Mouse (Mus musculus): ENCODE measurements around the gene Cntn1. TPM values are rescaled to one million over a fixed set of nuclear protein-coding genes. Genes with fewer than 3 reads are reported as not detected.

Gene Cntn1
- polyA plus RNA-seq, 1 experiment from 2014 or later: 0.38 TPM

DNA sequence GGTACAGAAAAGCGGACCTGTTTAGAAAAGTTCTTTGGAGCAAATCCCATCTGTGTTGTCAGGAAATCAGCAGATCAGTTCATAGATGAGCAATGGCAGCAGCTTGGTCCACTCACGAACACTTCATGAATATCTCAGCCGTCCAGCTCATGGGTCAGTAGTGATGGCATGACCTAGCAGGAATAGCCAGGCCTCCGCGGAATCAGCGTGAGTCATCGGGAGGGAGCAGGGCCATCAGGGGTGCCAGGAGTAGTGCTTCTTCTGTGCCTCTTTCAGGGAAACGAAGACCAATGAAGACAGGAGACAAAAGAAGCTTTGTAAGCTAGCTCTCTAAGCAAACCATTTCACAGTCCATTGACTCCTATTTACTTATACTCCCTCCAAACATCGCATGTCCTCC, 126.4 kb downstream of the Cntn1 start:
- TF ChIP-seq CTCF (IDR thresholded peaks at IDR 0.05) (no peak), EP300 (IDR thresholded peaks at IDR 0.05) (no peak)
- 53% methylated on average over 9 of the region's 9 CpGs for WGBS
- DNase-seq (ENCODE audit: low spot score): peak; percentile 35

GRCm38 (mm10) chr15:92185484-92185883, 134.5 kb downstream of the Cntn1 start:
- ATAC-seq (no peak), DNase-seq (ENCODE audit: low spot score) (no peak)
- no peak overlapping the region for H3K9ac ChIP-seq (replicated peaks; ENCODE audit: low read depth)
- TF ChIP-seq EP300 (IDR thresholded peaks at IDR 0.05) (no peak), CTCF (IDR thresholded peaks at IDR 0.05) (no peak)
- H3K9me3 ChIP-seq (ENCODE audit: low read length): no peaks in the 10 kb centered on the region
- 92% methylated on average over 2 of the region's 2 CpGs for WGBS
- no peak overlapping the region for H3K4me2 ChIP-seq (replicated peaks; ENCODE audit: low read depth, low read length)
- H3K36me3 ChIP-seq (ENCODE audit: insufficient read depth, low read length): no peaks in the 10 kb centered on the region
- no peak overlapping the region for H3K27ac ChIP-seq (ENCODE audit: low read length)
- H3K27me3 ChIP-seq (replicated peaks; ENCODE audit: insufficient read depth, low read length): no peaks in the 10 kb centered on the region
- H3K4me1 ChIP-seq (ENCODE audit: insufficient read depth, low read depth, low read length): no peaks in the 10 kb centered on the region
- no peak overlapping the region for H3K4me3 ChIP-seq (ENCODE audit: low read depth, low read length)

More for the DNA sequence above, 126.4 kb downstream of the Cntn1 start:
- no peak overlapping the region for H3K27ac ChIP-seq (ENCODE audit: low read length)
- H3K9ac ChIP-seq (replicated peaks; ENCODE audit: low read depth): no peak overlapping the region
- peak; percentile 72 for ATAC-seq
- no peaks in the 10 kb centered on the region for H3K9me3 ChIP-seq (ENCODE audit: low read length)
- no peak overlapping the region for H3K4me2 ChIP-seq (replicated peaks; ENCODE audit: low read depth, low read length)
- H3K4me1 ChIP-seq (ENCODE audit: insufficient read depth, low read depth, low read length): no peaks in the 10 kb centered on the region
- no peak overlapping the region for H3K4me3 ChIP-seq (ENCODE audit: low read depth, low read length)
- no peaks in the 10 kb centered on the region for H3K27me3 ChIP-seq (replicated peaks; ENCODE audit: insufficient read depth, low read length)
- H3K36me3 ChIP-seq (ENCODE audit: insufficient read depth, low read length): no peaks in the 10 kb centered on the region

DNA sequence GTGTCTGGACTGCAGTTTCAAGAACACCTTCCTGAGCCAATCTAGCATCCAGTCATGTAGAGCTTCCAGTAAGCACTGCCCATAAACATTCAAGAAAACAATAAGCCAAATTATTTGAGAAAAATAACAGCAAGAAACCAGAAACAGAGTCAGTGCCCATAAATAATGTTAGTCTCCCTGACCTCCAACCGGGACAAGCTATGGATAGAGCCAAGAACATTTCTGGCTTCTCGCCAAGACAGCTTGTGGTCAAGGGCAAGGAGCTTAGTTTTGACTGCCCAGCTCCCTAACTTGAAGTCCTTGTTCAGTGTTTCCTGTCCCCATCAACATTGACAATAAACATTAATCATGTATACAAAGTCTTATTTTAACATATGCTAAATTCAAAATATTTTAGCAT, 139.0 kb downstream of the Cntn1 start:
- H3K4me1 ChIP-seq (ENCODE audit: insufficient read depth, low read depth, low read length): no peaks in the 10 kb centered on the region
- no peak overlapping the region for H3K4me2 ChIP-seq (replicated peaks; ENCODE audit: low read depth, low read length)
- WGBS: 47% methylated on average over 2 of the region's 2 CpGs
- no peak overlapping the region for H3K9ac ChIP-seq (replicated peaks; ENCODE audit: low read depth)
- ATAC-seq: no peak
- H3K27ac ChIP-seq (ENCODE audit: low read length): no peak overlapping the region
- H3K4me3 ChIP-seq (ENCODE audit: low read depth, low read length): no peak overlapping the region
- no peaks in the 10 kb centered on the region for H3K27me3 ChIP-seq (replicated peaks; ENCODE audit: insufficient read depth, low read length)
- H3K36me3 ChIP-seq (ENCODE audit: insufficient read depth, low read length): no peaks in the 10 kb centered on the region
- TF ChIP-seq EP300 (IDR thresholded peaks at IDR 0.05): no peak
- TF ChIP-seq CTCF (IDR thresholded peaks at IDR 0.05): no peak
- H3K9me3 ChIP-seq (ENCODE audit: low read length): no peaks in the 10 kb centered on the region
- peak; percentile 47 for DNase-seq (ENCODE audit: low spot score)

DNA sequence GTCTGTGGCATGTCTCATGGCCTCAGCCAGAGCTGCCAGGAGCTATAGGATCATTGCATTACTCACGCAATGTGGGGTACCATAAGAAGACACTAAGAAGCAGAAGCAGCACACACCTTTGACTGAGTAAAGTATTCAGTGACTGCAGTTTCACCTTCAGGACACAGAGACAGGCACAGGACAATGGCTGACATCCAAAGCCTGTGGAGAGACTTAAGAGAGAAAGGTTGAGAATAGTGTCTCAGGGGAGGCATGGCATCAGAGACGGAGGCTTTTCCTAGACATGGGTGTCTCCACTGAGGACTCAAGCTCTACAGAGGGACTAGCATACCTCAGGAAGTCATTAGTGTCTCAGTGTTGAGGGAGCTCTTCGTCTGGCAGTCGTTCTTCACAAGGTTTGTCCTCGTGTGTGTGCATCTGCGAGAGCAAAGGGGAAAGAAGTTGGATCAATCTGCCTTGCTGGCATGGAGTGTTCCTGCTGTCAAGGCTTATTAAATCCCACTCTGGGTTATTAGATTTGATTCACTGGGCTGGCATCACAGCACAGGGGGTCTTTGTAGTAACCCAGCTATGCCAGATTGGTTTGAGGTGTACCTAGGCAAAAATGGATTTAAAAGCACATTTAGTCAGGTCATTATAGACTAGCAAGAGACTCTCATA, 149.5 kb downstream of the Cntn1 start:
- no peak overlapping the region for H3K9ac ChIP-seq (replicated peaks; ENCODE audit: low read depth)
- DNase-seq (ENCODE audit: low spot score) (no peak), ATAC-seq (no peak)
- H3K4me3 ChIP-seq (ENCODE audit: low read depth, low read length): no peak overlapping the region
- no peak overlapping the region for H3K27ac ChIP-seq (ENCODE audit: low read length)
- no peak for TF ChIP-seq CTCF (IDR thresholded peaks at IDR 0.05)
- no peak for TF ChIP-seq EP300 (IDR thresholded peaks at IDR 0.05)
- H3K9me3 ChIP-seq (ENCODE audit: low read length): no peaks in the 10 kb centered on the region
- H3K36me3 ChIP-seq (ENCODE audit: insufficient read depth, low read length): no peaks in the 10 kb centered on the region
- H3K4me2 ChIP-seq (replicated peaks; ENCODE audit: low read depth, low read length): no peak overlapping the region
- H3K4me1 ChIP-seq (ENCODE audit: insufficient read depth, low read depth, low read length): no peaks in the 10 kb centered on the region
- WGBS: 72% methylated on average over 6 of the region's 6 CpGs
- H3K27me3 ChIP-seq (replicated peaks; ENCODE audit: insufficient read depth, low read length): no peaks in the 10 kb centered on the region

DNA sequence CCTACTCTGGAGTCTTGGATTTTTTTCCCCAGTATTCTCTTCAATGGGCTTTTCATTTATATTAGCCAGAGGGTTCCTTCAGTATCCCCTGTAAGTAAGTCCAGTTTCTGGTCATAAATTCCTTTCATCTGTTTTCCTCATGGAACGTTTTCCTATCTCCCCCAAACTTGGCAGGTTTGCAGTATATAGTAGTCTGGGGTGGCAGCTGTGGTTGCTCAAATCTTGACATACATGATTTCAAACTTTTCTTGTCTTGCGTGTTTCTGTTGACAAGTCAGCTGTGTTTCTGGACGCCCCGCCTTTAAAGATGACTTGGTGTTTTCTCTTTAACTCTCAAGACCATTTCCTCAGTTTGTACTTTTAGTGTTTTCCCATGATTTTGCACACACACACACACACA, 155.7 kb downstream of the Cntn1 start:
- no peaks in the 10 kb centered on the region for H3K9me3 ChIP-seq (ENCODE audit: low read length)
- H3K27me3 ChIP-seq (replicated peaks; ENCODE audit: insufficient read depth, low read length): no peaks in the 10 kb centered on the region
- no peak overlapping the region for H3K9ac ChIP-seq (replicated peaks; ENCODE audit: low read depth)
- no peaks in the 10 kb centered on the region for H3K36me3 ChIP-seq (ENCODE audit: insufficient read depth, low read length)
- no peak overlapping the region for H3K27ac ChIP-seq (ENCODE audit: low read length)
- no peak overlapping the region for H3K4me2 ChIP-seq (replicated peaks; ENCODE audit: low read depth, low read length)
- no peak for TF ChIP-seq CTCF (IDR thresholded peaks at IDR 0.05)
- no peak for TF ChIP-seq EP300 (IDR thresholded peaks at IDR 0.05)
- 56% methylated on average over 4 of the region's 4 CpGs for WGBS
- H3K4me3 ChIP-seq (ENCODE audit: low read depth, low read length): no peak overlapping the region
- no peak for ATAC-seq
- H3K4me1 ChIP-seq (ENCODE audit: insufficient read depth, low read depth, low read length): no peaks in the 10 kb centered on the region
- peak; percentile 14 for DNase-seq (ENCODE audit: low spot score)

DNA sequence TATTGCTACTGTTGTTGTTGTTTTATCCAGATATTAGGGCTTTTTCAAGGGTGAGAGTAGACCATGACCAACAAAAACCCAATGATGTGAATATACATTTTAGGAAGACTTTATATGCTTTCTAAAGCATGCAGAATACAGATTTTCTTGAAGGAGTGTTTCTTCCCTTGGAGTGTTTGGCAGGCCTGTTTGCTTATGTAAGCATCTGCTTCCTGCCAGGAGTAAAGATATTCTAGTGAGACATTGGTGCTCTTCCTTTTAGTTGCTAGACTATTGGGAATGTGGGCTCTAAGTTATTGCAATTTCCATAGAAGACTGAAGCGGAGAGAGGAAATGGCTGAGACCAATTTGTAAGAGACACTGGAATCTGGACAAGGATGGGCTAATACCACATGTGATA, 158.8 kb downstream of the Cntn1 start:
- Histone ChIP-seq H3K9me3 (ENCODE audit: low read length) (no peaks in the 10 kb centered on the region), H3K4me1 (ENCODE audit: insufficient read depth, low read depth, low read length) (no peaks in the 10 kb centered on the region), H3K9ac (replicated peaks; ENCODE audit: low read depth) (no peak overlapping the region), H3K4me2 (replicated peaks; ENCODE audit: low read depth, low read length) (no peak overlapping the region), H3K27me3 (replicated peaks; ENCODE audit: insufficient read depth, low read length) (no peaks in the 10 kb centered on the region), H3K27ac (ENCODE audit: low read length) (no peak overlapping the region), H3K4me3 (ENCODE audit: low read depth, low read length) (no peak overlapping the region), H3K36me3 (ENCODE audit: insufficient read depth, low read length) (no peaks in the 10 kb centered on the region)
- TF ChIP-seq EP300 (IDR thresholded peaks at IDR 0.05): no peak
- TF ChIP-seq CTCF (IDR thresholded peaks at IDR 0.05): no peak
- no peak for ATAC-seq
- no peak for DNase-seq (ENCODE audit: low spot score)
- 62% methylated on average over 1 of the region's 1 CpGs for WGBS

All from lung, postnatal 0 days (tissue).